Mouse (Mus musculus): ENCODE measurements around the gene Lhx6.
"Not testable (repeated sequence)": the region's sequence is repeated elsewhere in the genome, so short reads cannot be mapped to it uniquely, and the experiment has no call there.

Gene Lhx6

DNA sequence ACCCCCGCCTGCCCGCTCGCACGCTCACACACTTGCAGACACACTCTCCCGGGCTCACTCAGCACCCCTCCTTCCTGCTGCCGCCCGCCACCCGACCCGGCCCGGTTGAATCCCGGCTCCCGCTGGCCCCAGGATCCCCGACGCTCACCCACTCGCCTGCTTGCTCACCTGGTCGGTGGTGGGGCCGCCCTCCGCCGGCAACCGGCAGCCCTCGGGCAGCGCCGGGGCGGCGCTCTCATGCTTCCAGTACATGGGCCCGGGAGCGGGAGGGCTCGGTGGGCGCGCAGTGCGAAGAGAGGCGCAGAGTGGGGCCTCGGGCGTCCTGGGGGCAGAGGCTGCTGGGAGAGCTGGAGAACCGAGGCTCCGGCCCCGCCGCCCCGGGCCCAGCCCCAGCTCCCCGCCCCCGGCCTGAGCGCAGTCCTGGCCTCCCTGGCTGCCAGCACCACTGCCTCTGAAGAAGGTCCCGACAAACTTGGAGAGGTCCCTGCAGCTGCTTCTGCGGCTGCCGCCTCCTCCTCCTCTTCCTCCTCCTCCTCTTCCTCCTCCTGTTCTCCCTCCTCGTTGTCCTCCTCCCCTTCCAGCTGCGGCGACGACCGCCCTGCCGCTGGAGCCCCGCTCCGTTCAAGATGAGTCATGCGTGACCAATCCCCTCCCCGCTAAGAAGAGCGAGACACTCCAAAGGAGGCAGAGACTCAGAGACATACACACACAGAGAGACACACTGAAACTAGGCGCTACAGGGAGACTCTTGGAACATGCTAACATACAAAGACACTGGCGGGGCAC, at the start of gene Lhx6:
Lhx6 (minus strand) TSS at position 453 of the 786 bp plus-strand sequence.
- in situ Hi-C loops (cut with MseI, MboI) = no loop called here

DNA sequence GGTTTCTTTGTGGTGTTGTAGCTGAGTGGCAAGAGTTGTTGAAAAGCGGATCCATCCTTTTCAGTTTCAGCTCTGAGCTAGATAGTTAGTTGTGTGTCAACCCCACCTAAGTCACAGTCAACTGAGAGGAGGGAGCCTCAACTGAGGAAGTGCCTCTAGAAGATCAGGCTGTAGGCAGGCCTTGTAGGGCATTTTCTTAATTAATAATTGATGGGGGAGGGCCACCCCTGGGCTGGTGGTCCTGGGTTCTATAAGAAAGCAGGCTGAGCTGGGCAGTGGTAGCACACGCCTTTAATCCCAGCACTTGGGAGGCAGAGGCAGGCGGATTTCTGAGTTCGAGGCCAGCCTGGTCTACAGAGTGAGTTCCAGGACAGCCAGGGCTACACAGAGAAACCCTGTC, 47.2 kb upstream of the Lhx6 start:
- in situ Hi-C loops (cut with MseI, MboI) = not testable (repeated sequence)

DNA sequence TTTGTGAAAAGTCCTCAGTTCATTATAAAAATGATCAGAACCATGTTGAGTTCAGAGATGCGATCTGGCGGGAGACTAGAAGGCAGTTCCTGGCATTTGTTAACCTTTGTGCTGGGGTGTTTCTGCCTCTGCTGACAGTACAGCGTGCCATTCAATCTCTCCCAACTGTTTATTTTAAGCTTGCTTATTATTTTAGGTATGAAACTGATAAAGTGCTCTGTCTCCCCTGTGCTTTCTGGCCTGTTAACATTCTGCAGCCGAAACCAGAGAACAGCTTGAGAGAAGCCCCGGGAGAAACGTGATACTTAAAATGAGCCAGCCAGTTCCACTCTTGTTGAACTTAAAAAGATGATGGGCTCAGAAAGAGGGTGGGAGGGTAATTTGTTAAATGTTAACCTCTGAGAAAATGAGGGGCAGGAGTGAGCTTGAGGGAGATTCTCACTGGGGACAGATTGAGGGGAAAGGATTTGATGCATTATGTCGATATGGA, 43.7 kb upstream of the Lhx6 start:
- in situ Hi-C loops (cut with MseI, MboI) = no loop called here

DNA sequence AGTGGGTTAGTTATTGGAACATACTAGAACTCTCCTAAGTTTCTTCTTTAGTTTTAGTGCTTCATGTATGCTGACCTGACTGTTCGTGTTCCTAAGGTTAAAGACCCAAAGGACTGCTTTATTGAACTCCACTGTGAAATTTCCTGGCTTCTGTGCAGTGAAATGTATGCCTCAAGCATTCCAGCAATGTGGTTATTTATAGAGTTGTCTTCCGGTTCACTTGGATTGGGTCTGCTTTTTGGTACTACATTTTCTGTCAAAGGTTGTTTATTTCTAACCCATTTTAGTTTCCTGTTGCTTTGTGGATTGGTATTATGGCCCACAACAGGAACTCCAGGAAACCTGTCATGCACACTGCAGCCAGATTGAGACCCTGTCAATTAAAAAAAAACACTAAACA, 33.9 kb upstream of the Lhx6 start:
- in situ Hi-C loops (cut with MseI, MboI) = no loop called here

DNA sequence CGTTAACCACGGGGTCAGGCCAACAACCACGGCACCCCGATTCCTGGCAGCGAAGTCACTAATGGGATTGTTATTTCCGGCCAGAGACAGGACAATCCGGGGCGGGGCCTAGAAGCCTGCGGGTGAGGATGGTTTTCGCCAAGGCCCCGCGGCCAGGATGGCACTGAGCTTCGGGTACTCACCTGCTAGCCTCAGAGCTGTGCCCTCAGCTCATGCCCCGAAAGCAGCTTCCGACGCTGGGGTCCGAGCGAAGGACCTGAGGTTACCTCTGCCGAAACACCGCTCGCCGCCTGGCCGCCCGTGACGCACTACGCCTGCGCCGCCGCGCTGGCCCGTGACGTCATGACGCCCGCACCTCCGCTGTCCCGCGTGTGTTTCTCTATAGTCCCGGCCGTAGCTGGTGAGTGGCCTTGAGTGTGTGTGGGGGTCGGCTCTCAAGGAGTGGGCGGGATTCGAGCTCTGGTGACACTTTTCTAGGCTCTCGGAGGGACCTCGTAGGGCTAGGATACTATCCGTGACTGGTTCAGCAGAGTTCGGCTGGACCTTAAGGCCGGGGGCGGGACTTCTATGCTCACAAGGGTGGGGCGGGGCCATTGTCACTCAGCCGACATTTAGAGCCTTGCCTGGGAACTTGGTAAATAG, 31.2 kb upstream of the Lhx6 start, which contains the start of the genes Mrrf and Rbm18:
Mrrf (plus strand) TSS at position 90 of the 642 bp plus-strand sequence.
Rbm18 (minus strand) TSS at position 474 of the 642 bp plus-strand sequence.
- in situ Hi-C loops (cut with MseI, MboI) = no loop called here

DNA sequence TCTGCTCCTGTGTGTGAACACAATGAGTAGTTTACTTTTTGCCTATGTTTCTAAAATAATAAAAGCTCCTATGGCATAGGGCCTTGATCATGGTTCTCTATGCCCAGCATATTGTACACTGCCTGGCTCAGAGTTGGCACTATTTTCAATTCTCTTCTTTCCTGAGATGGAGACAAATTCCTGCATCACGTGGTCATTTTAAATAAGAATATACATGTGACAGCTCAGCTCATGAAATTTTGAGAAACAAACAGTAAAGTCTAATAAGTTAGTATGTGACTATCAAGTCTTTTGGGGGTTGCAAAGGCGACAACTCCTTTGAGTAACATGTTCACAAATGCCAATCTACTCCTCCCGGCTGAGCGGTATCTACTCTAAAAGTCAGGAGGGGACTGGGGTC, 30.7 kb upstream of the Lhx6 start:
- in situ Hi-C loops (cut with MseI, MboI) = no loop called here

DNA sequence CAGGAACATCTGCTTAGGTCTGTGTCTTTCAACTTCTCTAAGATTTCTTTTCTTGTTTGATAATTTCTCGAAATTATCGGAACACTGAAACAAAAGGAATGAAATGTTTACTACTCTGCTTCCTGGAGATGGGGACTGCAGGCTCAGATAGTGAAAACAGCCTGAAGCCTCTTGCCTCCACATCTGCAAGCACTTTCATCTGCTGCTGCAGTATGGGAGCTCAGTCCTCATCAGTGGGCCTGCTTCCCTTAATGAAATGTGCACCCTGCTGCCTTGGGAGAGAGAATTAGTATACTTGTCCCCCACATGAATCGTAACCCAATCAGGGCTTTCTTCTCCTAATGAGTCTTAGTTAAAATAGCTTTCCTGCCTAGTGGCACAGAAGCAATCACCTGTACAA, 23.8 kb upstream of the Lhx6 start:
- in situ Hi-C loops (cut with MseI, MboI) = no loop called here

DNA sequence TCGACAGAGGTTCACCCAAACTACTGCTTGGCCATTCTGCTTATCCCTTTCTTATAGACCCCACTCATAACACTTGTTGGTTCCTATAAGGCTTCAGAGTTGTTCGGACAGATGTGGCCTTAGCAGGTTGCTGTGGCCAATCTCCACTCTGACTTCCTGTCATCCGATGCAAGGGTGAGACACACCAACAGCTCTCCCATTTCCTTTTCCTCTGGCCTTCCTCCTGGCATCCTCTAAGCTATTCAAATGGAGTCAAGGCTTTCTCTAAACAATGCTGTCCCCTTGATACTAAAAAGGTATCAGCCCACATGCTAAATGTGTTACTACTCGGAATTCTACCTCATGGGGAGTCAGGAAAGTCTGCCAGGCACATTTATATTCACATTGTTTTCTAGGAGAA, 22.8 kb upstream of the Lhx6 start:
- in situ Hi-C loops (cut with MseI, MboI) = no loop called here

DNA sequence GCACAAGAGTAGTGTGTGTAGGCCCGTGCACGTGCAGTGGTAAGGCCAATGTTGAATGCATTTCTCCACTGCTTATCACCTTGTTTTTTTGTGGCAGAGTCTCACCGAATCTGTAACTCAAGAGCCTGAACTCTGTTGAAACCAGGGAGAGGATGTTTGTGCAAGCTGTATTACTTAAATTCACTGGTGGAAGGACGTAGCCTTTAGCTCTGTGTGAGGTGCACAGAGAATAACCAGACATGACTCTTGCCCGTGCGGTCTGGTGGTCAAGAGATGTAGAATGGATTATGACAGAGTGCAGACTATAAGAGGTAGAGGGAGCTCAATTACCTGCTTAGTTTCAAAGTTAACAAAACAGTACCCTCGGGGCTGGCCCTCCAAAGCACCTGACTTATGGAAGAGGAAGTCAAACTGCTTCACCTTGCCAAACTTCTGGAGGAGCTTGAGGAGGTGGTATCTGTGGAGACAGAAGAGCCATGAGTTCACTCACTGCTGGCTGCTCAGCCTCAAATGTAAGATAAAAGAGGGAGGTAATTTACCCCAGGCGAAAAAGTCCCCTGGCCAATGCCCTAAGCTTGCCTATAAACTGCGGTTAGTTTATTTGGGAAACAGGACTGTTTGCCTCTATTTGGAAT, 21.7 kb upstream of the Lhx6 start:
- in situ Hi-C loops (cut with MseI, MboI) = no loop called here

DNA sequence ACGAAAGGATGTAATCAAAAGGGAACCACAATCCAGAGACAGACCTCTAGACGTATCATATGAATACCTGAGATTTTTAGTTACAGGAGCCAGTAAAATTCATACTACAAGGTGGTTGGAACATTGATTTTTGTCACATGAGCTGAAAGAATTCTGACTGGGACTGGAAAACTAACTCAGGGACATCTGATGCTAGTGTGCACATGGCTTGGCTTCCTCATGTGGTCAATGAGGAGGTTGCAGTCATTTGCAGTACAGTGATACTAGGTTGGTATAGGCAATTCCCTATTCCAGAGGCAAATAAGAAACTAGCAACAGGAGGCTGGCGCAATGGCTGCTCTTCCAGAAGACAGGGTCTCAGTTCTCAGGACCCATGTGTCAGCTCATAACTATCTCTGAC, 7.4 kb upstream of the Lhx6 start:
- in situ Hi-C loops (cut with MseI, MboI) = no loop called here

DNA sequence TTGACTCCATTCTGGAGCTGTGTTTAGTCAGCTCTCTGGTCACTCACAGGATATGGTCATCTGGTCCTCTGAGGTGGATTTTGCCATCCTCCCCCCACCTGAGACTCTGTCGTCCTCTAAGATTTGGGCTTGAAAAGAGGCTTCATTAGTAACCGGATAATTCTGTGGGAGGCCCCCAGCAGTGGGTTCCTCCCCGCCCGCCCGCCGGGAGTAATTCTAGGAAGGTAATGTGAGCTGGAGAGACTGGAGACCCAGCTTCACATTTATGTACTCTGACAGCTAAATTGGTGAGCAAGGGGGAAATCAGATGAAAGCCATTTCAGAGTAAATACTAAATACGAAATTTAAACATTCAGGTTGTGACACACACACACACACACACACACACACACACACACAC, 3.4 kb upstream of the Lhx6 start:
- in situ Hi-C loops (cut with MseI, MboI) = no loop called here

DNA sequence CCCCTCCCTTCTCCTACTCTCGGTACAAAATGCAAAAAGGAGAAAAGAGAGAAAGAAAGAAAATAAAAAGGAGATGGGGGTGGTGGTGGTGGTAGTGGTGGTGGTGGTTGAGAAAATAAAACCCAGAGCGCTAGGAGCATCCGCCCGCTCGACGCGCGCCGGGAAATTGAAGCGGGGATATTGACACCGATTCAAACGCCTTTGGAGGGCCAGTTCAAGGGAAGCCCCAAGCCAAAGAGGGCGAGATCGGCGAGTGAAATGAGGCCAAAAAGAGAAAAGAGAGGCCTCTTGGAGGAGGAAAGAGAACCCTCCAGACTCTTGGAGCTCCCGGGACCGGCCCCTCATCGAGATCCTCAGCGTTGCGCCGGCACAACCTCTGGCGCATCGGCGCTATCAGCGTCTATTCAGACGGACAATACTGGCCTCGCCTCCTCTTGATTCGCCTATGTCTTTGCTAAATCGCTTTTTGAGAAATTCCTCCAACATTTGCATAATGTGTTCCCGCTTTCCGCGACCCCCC, 712 bp downstream of the Lhx6 start:
- in situ Hi-C loops (cut with MseI, MboI) = no loop called here

DNA sequence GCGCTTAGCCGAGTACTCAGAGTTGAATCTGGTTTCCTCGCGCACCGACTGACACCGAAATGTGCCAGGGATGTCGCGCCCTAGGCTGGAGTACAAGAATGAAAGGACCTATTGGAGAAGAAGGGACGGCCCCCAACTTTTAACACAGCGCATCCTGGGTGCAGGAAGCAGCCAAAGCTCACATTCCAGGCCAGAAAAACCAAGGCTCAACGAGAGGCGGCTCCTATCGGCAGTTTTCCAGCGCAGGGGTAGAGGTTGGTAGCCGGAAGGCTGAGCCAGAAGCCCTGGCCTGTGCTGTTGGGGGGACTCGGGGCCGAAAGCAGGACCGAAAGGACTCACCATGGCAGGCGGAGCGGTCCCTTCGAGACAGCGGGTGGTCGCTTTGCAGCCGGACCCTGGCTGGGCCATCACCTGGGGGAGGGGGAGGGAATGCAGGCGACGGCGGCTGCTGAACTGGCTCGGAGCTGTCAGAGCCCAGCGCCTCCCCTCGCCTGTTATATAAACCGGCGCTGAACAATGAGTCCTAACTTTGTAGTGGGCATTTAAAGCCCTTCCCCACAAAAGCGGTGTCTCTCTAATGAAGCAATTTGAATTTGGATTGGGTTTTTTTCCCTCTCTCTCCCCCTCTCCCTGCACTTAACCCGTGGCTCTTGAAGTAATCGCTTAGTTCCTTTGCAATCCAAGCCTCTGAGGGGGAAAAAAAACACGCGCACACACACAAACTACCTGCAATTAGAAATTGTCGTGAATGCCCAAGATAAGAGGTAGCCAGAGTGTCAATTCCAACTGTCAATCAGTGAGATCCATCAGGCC, 1.4 kb downstream of the Lhx6 start:
- in situ Hi-C loops (cut with MseI, MboI) = no loop called here

DNA sequence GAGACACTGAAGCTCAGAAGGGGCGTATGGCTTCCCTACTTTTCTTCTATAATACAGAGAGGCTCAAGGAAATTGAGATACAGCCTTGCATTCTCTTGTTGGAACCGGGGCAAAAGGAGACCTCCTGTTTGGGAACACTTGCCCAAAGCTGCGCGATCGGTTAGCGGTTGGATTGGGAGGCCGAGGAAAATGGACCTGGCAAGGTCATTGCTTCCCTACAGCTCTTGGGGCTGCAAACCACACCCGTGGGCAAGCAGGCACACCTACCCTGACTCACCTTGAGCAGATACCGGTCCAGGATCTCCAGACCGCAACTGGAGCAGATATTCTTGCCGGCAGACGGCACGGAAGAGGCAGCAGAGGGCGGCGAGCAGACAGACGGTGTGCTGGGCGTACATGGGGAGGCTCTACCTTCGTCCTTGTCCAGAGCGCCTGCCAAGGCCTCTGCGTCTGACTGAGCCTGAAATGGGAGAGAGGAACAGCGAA, 2.1 kb downstream of the Lhx6 start:
- in situ Hi-C loops (cut with MseI, MboI) = no loop called here

DNA sequence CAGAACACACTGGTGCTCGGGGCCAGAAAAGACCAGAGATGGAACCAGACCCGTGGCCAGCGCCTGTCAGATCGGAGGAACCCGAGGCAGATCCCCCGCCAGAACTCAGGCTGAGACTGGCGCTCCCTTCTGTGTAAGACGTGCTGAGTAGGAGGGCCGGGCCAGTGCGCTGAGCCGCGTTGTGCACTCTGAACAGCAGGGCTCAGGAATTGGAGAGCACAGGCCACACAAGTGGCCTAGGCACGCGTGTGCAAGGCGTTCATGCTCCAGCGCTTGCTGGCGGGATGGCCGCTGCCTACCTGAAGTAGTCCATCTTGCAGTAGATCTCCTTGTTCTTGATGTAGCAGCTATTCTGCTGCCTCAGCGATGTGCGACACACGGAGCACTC, 2.7 kb downstream of the Lhx6 start:
- in situ Hi-C loops (cut with MseI, MboI) = no loop called here

DNA sequence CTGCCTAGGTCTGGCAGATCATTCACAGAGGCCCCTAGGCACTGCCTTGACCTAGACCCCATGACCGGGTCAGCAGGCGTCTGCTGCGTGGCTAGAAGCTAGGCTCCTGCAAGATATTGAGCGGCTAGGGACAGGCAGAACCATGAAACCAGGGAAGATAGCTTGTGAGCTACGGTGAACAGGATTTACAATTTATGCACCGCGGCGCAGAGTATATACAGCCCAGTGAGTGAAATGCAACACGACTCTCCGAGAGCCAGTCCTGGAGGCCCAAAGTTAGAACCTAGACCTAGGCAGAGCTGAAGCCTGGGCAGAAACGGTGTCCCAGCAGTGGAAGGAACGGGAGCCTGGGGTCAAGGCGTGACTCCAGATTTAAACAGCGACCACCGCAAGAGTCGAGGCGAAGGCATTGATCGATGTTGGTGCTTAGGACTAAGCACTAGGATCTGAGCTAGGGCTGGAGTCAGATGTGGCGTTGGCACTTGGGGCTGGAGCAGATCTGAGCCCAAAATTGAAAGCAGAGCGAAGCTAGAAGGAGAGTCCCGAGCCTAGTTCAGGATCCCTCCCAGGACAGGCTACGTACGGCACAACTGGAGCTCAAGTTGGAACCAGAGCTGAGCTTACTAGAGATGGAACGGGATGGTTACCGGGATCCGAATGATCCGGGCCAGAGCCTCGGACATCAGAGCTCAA, 3.2 kb downstream of the Lhx6 start:
- in situ Hi-C loops (cut with MseI, MboI) = no loop called here

DNA sequence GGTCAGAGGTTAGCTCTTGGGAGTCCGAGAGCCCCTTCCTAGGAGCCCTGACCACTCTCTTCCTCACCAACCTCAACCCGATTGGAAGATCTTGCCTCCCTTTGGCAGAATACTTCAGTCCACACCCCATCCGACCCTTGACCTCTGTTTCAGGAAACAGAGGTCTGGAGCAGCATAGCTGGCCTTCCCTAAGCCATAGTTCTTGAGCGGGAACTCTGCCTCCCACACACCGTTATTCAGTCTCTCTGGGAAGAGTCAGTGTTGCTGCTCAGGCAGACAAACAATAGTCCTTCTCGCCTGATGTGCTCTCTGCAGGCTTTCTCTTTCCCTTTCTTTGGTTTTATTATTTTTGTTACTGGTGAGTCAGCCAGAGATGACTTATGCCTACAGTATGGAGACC, 5.5 kb downstream of the Lhx6 start:
- in situ Hi-C loops (cut with MseI, MboI) = no loop called here

DNA sequence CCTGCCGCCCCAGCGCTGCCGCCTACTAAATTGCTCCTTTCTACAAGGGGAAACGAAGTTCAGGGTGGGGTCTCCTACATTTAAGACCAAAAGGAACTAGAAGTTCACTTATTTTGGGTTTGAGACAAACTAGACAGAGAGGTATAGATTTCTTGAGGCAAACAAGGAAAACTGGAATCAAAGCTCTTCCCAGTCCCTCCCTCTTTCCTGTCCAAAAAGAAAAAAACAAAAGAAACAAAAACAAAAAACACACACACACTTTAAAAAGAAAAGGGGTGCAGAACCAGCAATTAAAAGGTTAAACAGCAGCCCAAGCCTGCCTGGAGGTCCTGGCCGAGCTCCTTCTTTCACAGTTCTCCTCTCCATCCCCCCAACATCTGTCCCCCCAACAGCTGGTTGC, 7.2 kb downstream of the Lhx6 start:
- in situ Hi-C loops (cut with MseI, MboI) = no loop called here

DNA sequence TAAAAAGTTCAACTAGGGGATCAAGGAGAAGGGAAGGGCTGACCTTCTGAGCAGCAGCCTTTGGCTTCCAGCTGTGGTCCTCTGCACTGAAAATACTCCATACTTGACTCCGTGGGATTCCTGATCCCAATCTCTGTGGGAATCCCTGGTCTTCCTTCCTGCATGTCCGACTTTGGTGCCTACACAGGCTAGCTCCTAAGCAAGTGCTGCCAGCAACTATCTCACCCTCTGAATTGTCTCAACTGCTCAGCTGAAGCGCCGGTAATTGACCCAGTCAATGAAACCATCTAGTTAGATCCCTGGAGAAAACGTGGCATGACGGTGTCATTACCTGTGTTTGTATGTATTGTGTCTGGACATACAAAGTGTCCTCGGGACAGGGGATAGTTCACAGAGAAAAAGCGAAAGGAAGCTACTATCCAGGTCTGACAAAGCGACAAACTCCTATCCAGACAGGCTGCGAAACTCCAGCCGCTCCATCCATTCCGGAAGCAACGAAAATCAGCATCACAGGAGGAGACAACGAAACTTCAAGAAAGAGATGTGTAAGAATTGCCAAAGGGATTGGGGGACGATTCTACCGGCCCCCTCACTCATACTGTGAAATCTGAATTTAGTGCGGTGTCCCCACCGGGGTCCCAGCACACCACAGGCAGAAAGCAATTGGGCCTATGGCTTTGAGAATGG, 7.9 kb downstream of the Lhx6 start:
- in situ Hi-C loops (cut with MseI, MboI) = no loop called here

DNA sequence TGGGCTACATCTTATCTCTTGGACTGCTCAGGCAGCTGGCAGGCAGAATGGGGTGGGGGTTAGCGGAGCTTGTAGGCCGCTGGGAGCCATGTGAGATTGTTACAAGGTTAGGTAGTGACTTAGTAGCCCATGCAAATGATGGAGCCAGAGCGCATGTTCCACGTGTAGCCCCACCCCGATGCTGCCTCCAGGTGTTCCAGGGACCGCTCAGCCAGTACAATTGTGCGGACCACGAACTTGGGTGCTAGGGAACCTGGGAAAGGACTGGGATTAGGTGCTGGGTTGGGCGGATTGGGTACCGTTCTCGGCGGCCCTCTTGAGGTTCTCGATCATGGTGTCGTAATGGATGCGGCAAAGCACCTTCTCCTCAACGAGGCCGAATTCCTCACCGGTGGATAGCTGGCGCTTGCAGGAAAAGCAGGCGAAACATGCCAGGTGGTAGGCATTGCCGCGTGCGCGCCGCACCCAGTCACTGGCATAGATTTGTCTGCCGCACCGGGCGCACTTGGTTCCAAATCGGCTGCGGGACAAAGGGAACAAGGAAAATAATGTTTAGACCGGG, 11.2 kb downstream of the Lhx6 start:
- in situ Hi-C loops (cut with MseI, MboI) = no loop called here

Data from mouse trophoblast stem cell (cell line).